Mouse (Mus musculus): ENCODE results near the gene Btbd9. TPM values are rescaled to one million over a fixed set of nuclear protein-coding genes. Genes with fewer than 3 reads are reported as not detected.
A peak's percentile ranks its signal among the peaks of the same experiment; 100 is the strongest.
"Not testable (repeated sequence)": the region's sequence is repeated elsewhere in the genome, so short reads cannot be mapped to it uniquely, and the experiment has no call there.

Btbd9 gene
- total RNA-seq (2021) = 100 to 1,000 TPM; 110 to 126 TPM

DNA sequence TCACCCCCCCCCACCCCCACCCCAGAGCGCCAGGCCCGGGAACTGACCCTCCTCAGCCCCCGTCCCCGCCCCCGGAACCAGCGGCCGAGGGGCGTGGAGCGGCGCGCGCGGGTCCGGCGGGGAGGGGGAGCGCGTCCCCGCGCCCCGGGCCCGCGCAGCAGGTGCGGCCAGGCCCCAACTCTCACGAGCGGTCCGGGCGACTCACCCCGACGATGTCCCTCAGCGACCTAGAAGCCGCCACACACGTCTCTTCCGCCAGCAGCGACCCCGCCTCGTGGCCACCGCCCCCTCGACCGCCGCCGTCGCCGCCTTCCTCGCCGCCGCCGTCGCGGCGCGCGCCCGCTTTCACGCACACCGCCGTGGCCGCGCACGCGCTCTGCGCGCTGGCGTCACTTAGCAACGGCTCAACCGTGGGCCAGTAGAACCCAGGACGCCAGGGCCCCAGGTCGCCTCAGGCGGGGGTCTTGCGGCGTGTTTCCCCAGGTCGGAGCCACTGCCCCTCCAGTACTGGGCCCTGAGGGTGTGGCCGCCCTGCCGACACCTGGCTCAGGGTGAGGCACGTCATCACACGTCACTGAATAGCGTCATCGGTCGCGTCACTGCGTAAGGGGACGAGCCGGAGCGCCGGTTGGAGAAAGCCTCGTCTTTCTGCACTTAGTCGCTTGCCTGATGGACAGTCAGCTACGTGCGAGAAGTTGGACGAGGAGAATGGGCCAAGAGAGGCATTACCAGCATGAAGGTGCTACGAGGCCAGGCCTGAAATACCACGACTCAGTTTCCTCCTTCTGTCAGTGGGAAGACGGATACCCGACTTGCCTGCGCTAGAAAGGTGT lies at the start of gene Btbd9:
Gene Btbd9, minus strand, starts transcription at position 548 of the 833 bp plus-strand sequence.
- DNase-seq = peak; percentile 92
- intact Hi-C loops (cut with DNase I) = no loop called here

- intact Hi-C loops (cut with DNase I) = not testable (repeated sequence)
Measured at GRCm38 (mm10) chr17:30624132-30624531, 47.8 kb upstream of the Btbd9 start, which contains the start of gene Dnah8. Gene Dnah8 (plus strand): TSS chr17:30624354.

DNA sequence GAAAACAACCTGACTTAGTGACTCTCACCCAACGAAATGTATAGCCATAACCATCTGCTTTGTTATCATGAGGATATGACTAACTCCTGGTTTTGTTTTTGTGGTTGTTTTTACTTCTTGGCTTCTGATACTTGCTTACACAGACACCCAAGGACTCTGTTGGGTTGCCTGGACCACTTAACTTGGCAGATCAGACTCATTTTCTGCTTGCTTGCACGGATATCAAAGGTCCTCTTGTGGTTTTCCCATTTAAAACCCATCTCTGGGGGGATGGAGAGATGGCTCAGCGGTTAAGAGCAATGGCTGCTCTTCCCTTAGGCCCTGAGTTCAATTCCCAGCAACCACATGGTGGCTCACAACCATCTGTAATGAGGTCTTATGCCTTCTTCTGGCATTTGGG lies 46.9 kb upstream of the Btbd9 start:
- DNase-seq = no peak
- intact Hi-C loops (cut with DNase I) = no loop called here

More at GRCm38 (mm10) chr17:30624132-30624531, 47.8 kb upstream of the Btbd9 start, which contains the start of gene Dnah8:
- not testable (repeated sequence) for DNase-seq

GRCm38 (mm10) chr17:30621450-30621849 lies 45.2 kb upstream of the Btbd9 start:
- no peak for DNase-seq
- intact Hi-C loops (cut with DNase I) = no loop called here

GRCm38 (mm10) chr17:30620548-30620947 lies 44.3 kb upstream of the Btbd9 start:
- intact Hi-C loops (cut with DNase I) = no loop called here
- DNase-seq = no peak

DNA sequence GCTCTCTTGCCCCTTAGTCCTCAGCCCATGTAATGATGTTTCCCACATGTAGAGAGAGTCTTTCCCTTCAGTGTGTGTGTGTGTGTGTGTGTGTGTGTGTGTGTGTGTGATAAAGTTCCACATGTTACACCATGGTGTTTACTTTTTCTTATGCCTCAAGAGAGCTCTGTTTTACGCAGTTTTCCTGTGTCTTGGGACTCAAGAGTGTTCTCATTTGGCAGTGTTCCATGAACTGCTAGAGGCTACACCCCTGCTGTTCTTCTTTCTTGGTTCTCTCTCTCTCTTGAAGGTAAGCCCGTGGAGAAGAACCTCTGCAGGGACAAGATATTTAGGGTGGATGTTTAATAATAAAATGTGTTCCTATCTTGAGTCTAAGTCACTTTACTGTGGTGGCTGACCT lies 42.9 kb upstream of the Btbd9 start:
- intact Hi-C loops (cut with DNase I) = no loop called here
- no peak for DNase-seq

DNA sequence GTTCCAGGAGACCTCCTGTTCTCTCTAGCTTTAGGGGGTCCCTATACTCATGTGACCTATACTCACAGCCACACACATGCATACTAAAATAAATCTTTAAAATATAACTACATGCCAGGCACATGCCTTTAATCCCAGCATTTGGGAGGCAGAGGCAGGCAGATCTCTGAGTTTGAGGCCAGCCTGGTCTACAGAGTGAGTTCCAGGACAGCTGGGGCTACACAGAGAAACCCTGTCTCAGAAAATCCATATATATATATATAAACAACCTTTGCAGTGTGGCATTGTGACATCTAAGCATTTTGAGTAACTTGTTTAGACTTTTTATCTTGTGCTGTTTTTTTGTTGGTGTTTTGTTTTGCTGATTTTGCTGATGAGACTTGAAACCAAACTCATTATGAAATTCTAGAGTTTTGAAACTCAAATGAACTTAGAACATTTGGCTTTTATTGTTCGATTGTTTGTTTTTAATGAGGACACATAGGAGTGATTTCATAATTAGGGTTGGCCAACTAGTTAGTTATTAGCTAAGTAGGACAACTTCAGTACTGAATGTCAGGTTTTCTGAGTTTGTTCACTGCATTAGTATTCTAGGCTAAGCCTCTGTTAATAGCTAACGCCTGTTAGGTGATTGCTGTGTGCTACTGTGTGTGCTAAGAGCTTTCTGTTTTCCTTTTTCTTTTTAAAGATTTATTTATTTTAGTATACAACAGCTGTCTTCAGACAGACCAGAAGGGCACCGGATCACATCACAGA lies 42.0 kb upstream of the Btbd9 start:
- DNase-seq = no peak
- intact Hi-C loops (cut with DNase I) = no loop called here

- no peak for DNase-seq
- intact Hi-C loops (cut with DNase I) = no loop called here
Measured at GRCm38 (mm10) chr17:30616203-30616602, 39.9 kb upstream of the Btbd9 start.

- DNase-seq = no peak
- intact Hi-C loops (cut with DNase I) = no loop called here
Measured at GRCm38 (mm10) chr17:30613350-30613749, 37.1 kb upstream of the Btbd9 start.

DNA sequence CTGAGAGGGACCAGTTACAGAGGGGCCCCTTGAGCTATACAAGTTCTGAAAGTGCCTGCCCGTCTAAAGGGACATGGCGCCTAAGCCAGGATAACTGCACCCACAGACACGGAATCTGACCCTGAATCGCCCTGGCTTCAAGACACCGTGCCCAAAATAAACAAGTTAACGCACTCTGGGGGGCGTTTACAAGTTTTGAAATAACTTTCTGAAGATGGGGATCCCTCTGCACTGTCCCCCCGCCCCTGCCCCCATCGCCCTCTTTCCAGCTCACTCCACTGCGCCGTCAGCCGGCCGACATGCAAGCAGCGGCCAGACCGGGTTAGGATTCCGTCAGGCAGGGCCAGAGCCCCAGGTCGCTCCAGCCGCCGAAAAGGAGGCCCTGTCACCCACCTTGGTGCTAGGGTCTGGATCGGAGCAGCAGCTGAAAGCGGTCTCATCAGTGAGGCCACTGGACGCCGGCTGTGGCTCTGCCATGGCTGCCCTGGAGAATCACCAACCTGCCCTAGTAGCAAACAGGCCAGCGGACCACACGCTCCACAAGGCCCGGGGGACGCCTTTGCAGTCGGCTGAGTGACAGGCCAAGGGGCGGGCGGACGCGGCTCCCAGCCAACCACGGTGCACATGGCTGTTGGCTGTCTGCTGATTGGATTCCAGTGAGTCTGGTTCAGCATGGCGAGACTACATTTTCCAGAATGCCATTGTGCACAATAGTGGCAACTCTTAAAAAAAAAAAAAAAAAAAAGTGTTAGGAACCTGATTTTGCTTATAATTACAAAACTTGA lies 36.0 kb upstream of the Btbd9 start:
- intact Hi-C loops (cut with DNase I) = no loop called here
- DNase-seq = peak; percentile 100

GRCm38 (mm10) chr17:30611221-30612074 lies 35.2 kb upstream of the Btbd9 start:
- intact Hi-C loops (cut with DNase I) = no loop called here
- no peak for DNase-seq

- DNase-seq = no peak
- intact Hi-C loops (cut with DNase I) = no loop called here
Measured at GRCm38 (mm10) chr17:30610739-30611138, 34.5 kb upstream of the Btbd9 start.

DNA sequence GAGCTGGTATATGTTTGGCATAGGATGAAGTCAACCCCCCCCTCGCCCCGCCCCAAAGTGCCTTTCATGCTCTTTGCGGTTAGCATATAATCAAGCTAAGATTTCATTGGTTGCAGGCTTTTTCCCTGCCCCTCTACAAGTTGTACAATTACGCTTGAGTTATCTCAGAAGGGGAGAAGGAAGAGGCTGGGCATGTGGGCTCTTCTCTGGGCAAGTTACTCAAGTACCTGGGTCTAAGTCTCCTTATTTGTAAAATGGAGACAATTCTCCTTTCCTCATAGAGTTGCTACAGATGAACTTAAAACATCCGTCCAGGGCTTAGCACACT lies 33.7 kb upstream of the Btbd9 start:
- DNase-seq = no peak
- intact Hi-C loops (cut with DNase I) = no loop called here

DNA sequence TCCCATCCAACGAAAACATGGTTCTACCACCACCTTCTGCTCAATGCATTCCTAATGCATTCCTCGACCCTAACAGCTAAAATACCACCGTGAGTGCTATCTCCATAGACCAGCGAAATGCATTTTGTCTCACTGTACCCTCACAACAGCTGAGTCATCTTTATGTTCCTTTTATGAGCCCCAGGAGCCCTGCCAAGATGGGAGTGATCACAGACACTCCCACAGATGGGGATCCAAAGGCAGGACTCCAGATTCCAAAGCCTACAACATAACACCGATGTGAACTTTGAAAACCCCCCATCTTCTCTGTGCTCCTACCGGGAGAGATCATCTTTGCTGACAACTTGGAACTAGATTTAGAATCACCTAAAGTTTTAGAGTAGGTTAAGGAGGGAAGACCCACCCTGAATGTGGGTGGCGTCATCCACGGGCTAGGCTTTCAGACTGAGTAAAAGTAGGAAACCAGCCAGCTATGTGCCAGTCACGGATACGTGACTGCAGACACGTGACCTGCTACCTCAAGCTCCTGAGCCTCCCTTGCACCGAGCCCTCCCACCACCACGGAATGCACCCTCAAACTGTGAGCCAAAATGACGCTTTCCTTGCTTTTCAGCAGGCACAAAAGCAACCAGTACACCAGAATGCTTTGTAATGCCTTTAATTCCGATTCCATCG lies 33.2 kb upstream of the Btbd9 start:
- intact Hi-C loops (cut with DNase I) = no loop called here
- no peak for DNase-seq

DNA sequence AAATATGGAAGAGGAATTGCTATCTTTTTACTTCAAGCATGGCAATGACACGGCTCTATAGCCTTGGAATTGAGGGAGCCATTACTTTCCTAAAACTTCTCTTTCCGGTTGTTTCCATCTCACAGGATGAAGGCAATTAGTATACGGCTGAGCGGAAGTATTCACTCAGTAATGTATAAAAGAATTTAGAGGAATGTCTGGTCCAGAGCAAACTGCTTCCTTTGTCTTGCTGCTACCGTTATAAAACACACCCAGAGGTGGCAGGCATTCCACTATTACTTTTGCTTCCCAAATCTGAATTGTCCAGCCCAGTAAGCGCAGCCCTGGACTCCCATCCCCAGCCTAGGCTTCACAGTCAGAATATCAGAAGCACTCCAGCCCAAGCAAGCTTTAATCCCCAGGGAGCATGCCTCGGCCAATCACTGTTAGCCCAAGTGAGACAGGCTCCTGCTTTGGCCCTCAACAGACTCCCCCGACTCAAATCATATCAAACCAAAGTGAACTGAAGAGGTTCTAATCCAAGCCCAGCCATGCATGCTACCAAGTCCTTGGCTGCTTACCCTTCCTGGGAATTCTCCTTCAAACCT lies 31.7 kb upstream of the Btbd9 start:
- intact Hi-C loops (cut with DNase I) = no loop called here
- no peak for DNase-seq

- intact Hi-C loops (cut with DNase I) = no loop called here
Measured at GRCm38 (mm10) chr17:30607330-30607729, 31.0 kb upstream of the Btbd9 start.

GRCm38 (mm10) chr17:30606634-30607081 lies 30.4 kb upstream of the Btbd9 start:
- intact Hi-C loops (cut with DNase I) = no loop called here
- no peak for DNase-seq

More at GRCm38 (mm10) chr17:30607330-30607729, 31.0 kb upstream of the Btbd9 start:
- no peak for DNase-seq

DNA sequence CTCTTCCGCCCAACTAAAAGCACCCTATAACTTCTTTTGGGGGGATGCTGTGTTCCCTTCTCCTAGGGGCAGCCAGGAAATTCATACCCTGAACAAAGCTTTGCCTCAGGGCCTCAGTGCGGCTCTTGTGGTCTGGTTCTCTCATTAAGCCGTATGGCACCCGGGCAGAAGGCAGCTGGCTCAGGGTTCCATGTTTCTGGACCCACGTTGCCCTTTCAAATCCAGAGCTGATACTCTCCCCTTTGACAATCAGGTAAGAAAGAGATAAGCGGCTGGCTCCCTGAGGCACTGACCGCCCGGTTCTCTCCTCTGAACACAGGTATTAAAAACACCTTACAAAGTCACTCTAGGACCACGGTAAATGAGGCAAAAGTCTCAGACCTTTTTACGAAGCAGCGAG lies 29.9 kb upstream of the Btbd9 start:
- intact Hi-C loops (cut with DNase I) = no loop called here
- no peak for DNase-seq

- intact Hi-C loops (cut with DNase I) = no loop called here
- no peak for DNase-seq
Measured at GRCm38 (mm10) chr17:30605001-30605400, 28.7 kb upstream of the Btbd9 start.

Data from left cerebral cortex, postnatal 4 days (tissue).